9 mouse cellular contexts compared by ENCODE assay signal in the genomic region with DNA sequence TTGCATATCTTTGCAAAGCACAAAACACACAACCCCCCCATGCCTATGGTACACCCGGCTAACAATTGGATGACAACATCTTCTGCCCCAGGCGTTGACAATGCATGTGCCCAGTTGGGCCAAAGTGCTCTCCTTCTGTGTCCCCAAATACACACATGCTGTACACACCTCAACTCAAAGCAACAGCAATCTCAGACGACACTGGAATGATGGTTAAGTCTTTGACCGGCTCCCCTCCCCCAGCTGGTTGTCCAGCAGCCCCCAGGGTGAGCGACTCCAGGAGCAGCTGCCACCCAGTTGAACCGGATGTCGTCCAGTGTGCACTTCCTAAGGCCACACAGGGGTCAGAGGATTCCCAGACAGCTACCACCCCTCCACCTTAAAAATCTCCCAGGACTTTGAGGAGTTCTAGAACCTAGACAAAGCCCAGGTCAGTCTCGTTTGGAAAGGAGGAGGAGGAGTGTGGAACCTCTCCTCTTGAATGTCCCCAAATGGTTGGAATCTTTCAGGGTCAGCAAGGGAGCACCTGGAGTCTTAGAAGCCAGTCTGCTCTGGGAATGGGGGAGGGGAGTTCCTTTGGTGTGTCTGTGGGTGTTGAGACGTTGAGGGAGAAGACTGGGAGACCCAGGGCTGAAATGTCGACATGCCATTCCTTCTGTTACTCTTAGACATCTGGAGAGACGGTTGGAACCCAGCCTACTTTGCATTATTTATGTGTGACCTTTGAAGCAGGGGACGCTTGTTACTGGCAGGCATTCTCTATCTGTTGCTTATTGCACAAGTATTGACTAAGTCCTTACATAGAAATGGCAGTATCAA. TPM values are rescaled to one million over a fixed set of nuclear protein-coding genes. Genes with fewer than 3 reads are reported as not detected.
DNase-seq lines count a peak whose midpoint lies in the region; ATAC-seq lines count a peak whose summit lies in the region.
"Had no signal": no experiment of that assay in that cellular context is flagged by ENCODE, and none has a peak within 500 bp of the region (broad histone marks: within the 10 kb centered on the region; RNA-seq: fewer than 3 reads in every experiment).

No protein-coding gene starts in this region.

- 17% methylated on average over 12 of the region's 12 CpGs for WGBS in kidney, embryonic 16.5 days
- 18% methylated on average over 12 of the region's 12 CpGs for WGBS in midbrain, embryonic 15.5 days

- H3K27me3 ChIP-seq in kidney, embryonic 16.5 days (ENCODE audit: insufficient read depth, low read length), result no peaks in the 10 kb centered on the region
- no peaks in the 10 kb centered on the region for H3K27me3 ChIP-seq in midbrain, embryonic 15.5 days (replicated peaks)

- H3K4me3 ChIP-seq in kidney, embryonic 16.5 days (ENCODE audit: low read length), result no peak overlapping the region
- H3K4me3 ChIP-seq in midbrain, embryonic 15.5 days, result no peak overlapping the region

- no peak overlapping the region; the same call in 1 of the 2 replicates for H3K9ac ChIP-seq in kidney, embryonic 16.5 days (replicated peaks; ENCODE audit: low read length)
- no peak overlapping the region for H3K9ac ChIP-seq in midbrain, embryonic 15.5 days

- H3K4me2 ChIP-seq in kidney, embryonic 16.5 days (replicated peaks; ENCODE audit: low read depth, low read length), result no peak overlapping the region; the same call in 1 of the 2 replicates
- 0 out of 2 replicates have a peak overlapping the region, but pooled peaks have one; percentile 1 for H3K4me2 ChIP-seq in midbrain, embryonic 15.5 days

- peaks cover 7% of the 10 kb centered on the region; the same call in 1 of the 2 replicates for H3K9me3 ChIP-seq in kidney, embryonic 16.5 days (ENCODE audit: low read length)
- H3K9me3 ChIP-seq in midbrain, embryonic 15.5 days, result no peaks in the 10 kb centered on the region

- peak; percentile 1; the same call in 1 of the 2 replicates for ATAC-seq in kidney, embryonic 16.5 days (ENCODE audit: low FRiP score, low TSS enrichment)
- ATAC-seq in midbrain, embryonic 15.5 days (replicated peaks), result peak; percentile 5; the same call in 1 of the 2 replicates

- peaks cover 54% of the 10 kb centered on the region for H3K4me1 ChIP-seq in kidney, embryonic 16.5 days (ENCODE audit: insufficient read depth, low read length)
- H3K4me1 ChIP-seq in midbrain, embryonic 15.5 days, result peaks cover 34% of the 10 kb centered on the region

- peak; percentile 39 for DNase-seq in kidney, adult 9 months
- no peak for DNase-seq in kidney, adult 11 months
- peak; percentile 26 to 58 for DNase-seq in adrenal gland, postnatal 36 days
- DNase-seq in fat pad, adult 2 months (ENCODE audit: extremely low read depth, low read depth, low spot score), result peak; percentile 74
- no peak for DNase-seq in Muller cell, postnatal 12 days (ENCODE audit: inconsistent ontology term)
- DNase-seq in ovary, postnatal 14 days (ENCODE audit: low spot score), result no peak

- peak overlapping the region; percentile 98 for H3K27ac ChIP-seq in kidney, embryonic 16.5 days (ENCODE audit: low read length)
- H3K27ac ChIP-seq in midbrain, embryonic 15.5 days, result peak overlapping the region; percentile 92

- no peaks in the 10 kb centered on the region for H3K36me3 ChIP-seq in kidney, embryonic 16.5 days (ENCODE audit: insufficient read depth, low read length)
- no peaks in the 10 kb centered on the region for H3K36me3 ChIP-seq in midbrain, embryonic 15.5 days (replicated peaks)

RNA-seq across cellular contexts. Expression of a gene that starts 36.8 kb away (rescaled TPM):
- total RNA-seq in adrenal gland, postnatal 36 days (2021), result 10 to 100 TPM; 54.0 to 74.3 TPM
- polyA plus RNA-seq in kidney, embryonic 16.5 days (2015; fragmentation: Nextera tagmentation; extraction: Ambion mirVana), result 38.0 and 41.0 TPM in 2 replicates
- polyA plus RNA-seq in midbrain, embryonic 15.5 days (2015; fragmentation: Nextera tagmentation; extraction: Ambion mirVana), result 43.4 and 44.7 TPM in 2 replicates

RNA-seq across cellular contexts. Expression of a gene that starts 53.8 kb away (rescaled TPM):
- total RNA-seq in adrenal gland, postnatal 36 days (2021), result not detected
- 2.9 and 3.0 TPM in 2 replicates for polyA plus RNA-seq in kidney, embryonic 16.5 days (2015; fragmentation: Nextera tagmentation; extraction: Ambion mirVana)
- not detected in 2 replicates for polyA plus RNA-seq in midbrain, embryonic 15.5 days (2015; fragmentation: Nextera tagmentation; extraction: Ambion mirVana)
- total RNA-seq: neutrophil, adult 5-6 weeks had no signal

Comparison
In these comparisons a context has a peak if more than half of its experiments do, and no peak if none do; other contexts are left out.
1. DNase-seq: peak in kidney, adult 9 months (single experiment), adrenal gland, postnatal 36 days (2 of 2) and fat pad, adult 2 months (single experiment); none in kidney, adult 11 months (single experiment), Muller cell, postnatal 12 days (single experiment) and ovary, postnatal 14 days (single experiment).